ENCODE assay signal across 22 mouse cellular contexts in genomic region chr2:174400396-174400795, GRCm38 (mm10). TPM values are rescaled to one million over a fixed set of nuclear protein-coding genes. Genes with fewer than 3 reads are reported as not detected.
DNase-seq lines count a peak whose midpoint lies in the region; ATAC-seq and TF ChIP-seq lines count a peak whose summit lies in the region.
"Had no signal": no experiment of that assay in that cellular context is flagged by ENCODE, and none has a peak within 500 bp of the region (broad histone marks: within the 10 kb centered on the region; RNA-seq: fewer than 3 reads in every experiment).

No protein-coding gene starts in this region.

- H3K4me1 ChIP-seq in forebrain, postnatal 0 days (ENCODE audit: insufficient read depth) = no peaks in the 10 kb centered on the region
- no peaks in the 10 kb centered on the region for H3K4me1 ChIP-seq in forebrain, embryonic 16.5 days (replicated peaks; ENCODE audit: control insufficient read depth, insufficient read depth, low read length)
- H3K4me1 ChIP-seq in heart, embryonic 10.5 days = no peaks in the 10 kb centered on the region
- H3K4me1 ChIP-seq: forebrain, embryonic 10.5 days; forebrain, embryonic 13.5 days; hindbrain, embryonic 10.5 days; hindbrain, embryonic 13.5 days had no signal

- H3K36me3 ChIP-seq in forebrain, postnatal 0 days (ENCODE audit: insufficient read depth) = no peaks in the 10 kb centered on the region
- H3K36me3 ChIP-seq in forebrain, embryonic 16.5 days (ENCODE audit: control insufficient read depth, insufficient read depth) = no peaks in the 10 kb centered on the region
- no peaks in the 10 kb centered on the region for H3K36me3 ChIP-seq in heart, embryonic 10.5 days
- H3K36me3 ChIP-seq: forebrain, embryonic 10.5 days; hindbrain, embryonic 10.5 days; hindbrain, embryonic 13.5 days had no signal

- H3K27ac ChIP-seq in forebrain, postnatal 0 days (ENCODE audit: low read depth, low read length) = no peak overlapping the region
- no peak overlapping the region for H3K27ac ChIP-seq in forebrain, embryonic 16.5 days (ENCODE audit: low read length)
- no peak overlapping the region for H3K27ac ChIP-seq in heart, embryonic 10.5 days
- H3K27ac ChIP-seq: forebrain, embryonic 10.5 days; forebrain, embryonic 13.5 days; hindbrain, embryonic 10.5 days; hindbrain, embryonic 13.5 days had no signal

- 69% methylated on average over 4 of the region's 4 CpGs for WGBS in forebrain, postnatal 0 days
- 81% methylated on average over 4 of the region's 4 CpGs for WGBS in forebrain, embryonic 16.5 days
- 71% methylated on average over 4 of the region's 4 CpGs for WGBS in heart, embryonic 10.5 days

- H3K9me3 ChIP-seq in forebrain, postnatal 0 days (ENCODE audit: low read length) = no peaks in the 10 kb centered on the region
- no peaks in the 10 kb centered on the region for H3K9me3 ChIP-seq in forebrain, embryonic 16.5 days (ENCODE audit: control insufficient read depth, low read length)
- H3K9me3 ChIP-seq in heart, embryonic 10.5 days = no peaks in the 10 kb centered on the region
- H3K9me3 ChIP-seq: forebrain, embryonic 10.5 days; forebrain, embryonic 13.5 days; hindbrain, embryonic 10.5 days; hindbrain, embryonic 13.5 days had no signal

- H3K27me3 ChIP-seq in forebrain, postnatal 0 days (ENCODE audit: insufficient read depth, low read length) = no peaks in the 10 kb centered on the region
- no peaks in the 10 kb centered on the region for H3K27me3 ChIP-seq in forebrain, embryonic 16.5 days (replicated peaks; ENCODE audit: control insufficient read depth, insufficient read depth, low read length)
- no peaks in the 10 kb centered on the region for H3K27me3 ChIP-seq in heart, embryonic 10.5 days (ENCODE audit: insufficient read depth, poor library complexity, severe bottlenecking)
- H3K27me3 ChIP-seq: forebrain, embryonic 13.5 days; hindbrain, embryonic 13.5 days had no signal

- no peak overlapping the region for H3K4me3 ChIP-seq in forebrain, postnatal 0 days (ENCODE audit: low read depth, low read length)
- H3K4me3 ChIP-seq in forebrain, embryonic 16.5 days (replicated peaks; ENCODE audit: low read length) = no peak overlapping the region
- no peak overlapping the region for H3K4me3 ChIP-seq in heart, embryonic 10.5 days
- H3K4me3 ChIP-seq: forebrain, embryonic 10.5 days; forebrain, embryonic 13.5 days; hindbrain, embryonic 10.5 days; hindbrain, embryonic 13.5 days had no signal

- peak; percentile 51 for ATAC-seq in forebrain, postnatal 0 days
- no peak for ATAC-seq in forebrain, embryonic 16.5 days
- ATAC-seq: activated CD4-positive, CD25-positive, alpha-beta regulatory T cell, adult 4 months; forebrain, embryonic 13.5 days; hindbrain, embryonic 16.5 days had no signal

- no peak overlapping the region for H3K4me2 ChIP-seq in forebrain, postnatal 0 days (ENCODE audit: low read depth)
- no peak overlapping the region for H3K4me2 ChIP-seq in forebrain, embryonic 16.5 days (ENCODE audit: low read length)
- H3K4me2 ChIP-seq: forebrain, embryonic 13.5 days; heart, embryonic 11.5 days; hindbrain, embryonic 13.5 days had no signal

- no peak for TF ChIP-seq CTCF in forebrain, postnatal 0 days (IDR thresholded peaks at IDR 0.05; ENCODE audit: low read depth)

- no peak overlapping the region for H3K9ac ChIP-seq in forebrain, postnatal 0 days
- no peak overlapping the region for H3K9ac ChIP-seq in forebrain, embryonic 16.5 days (replicated peaks; ENCODE audit: low read depth, low read length)
- H3K9ac ChIP-seq: forebrain, embryonic 13.5 days; hindbrain, embryonic 13.5 days had no signal

- no peak for DNase-seq in forebrain, postnatal 0 days
- DNase-seq in heart, embryonic 10.5 days (ENCODE audit: low spot score) = peak; percentile 65
- no peak for DNase-seq in heart, adult 18-20 months
- peak; percentile 12 for DNase-seq in lung, postnatal 36 days
- DNase-seq in lung, postnatal 14 days = no peak
- no peak for DNase-seq in kidney, postnatal 14 days
- DNase-seq: adrenal gland, adult 8-10 months; adrenal gland, postnatal 25 days; cerebellum, adult 18-20 months; cerebellum, adult 9-10 months; cerebellum, postnatal 14 days; gastrocnemius, postnatal 25 days; heart, postnatal 36 days had no signal

RNA-seq across cellular contexts. Expression of gene Nelfcd, which starts 15.2 kb away (rescaled TPM):
- total RNA-seq in forebrain, postnatal 0 days (2014; rRNA removed) = 45.6 and 65.6 TPM in 2 replicates
- polyA plus RNA-seq in forebrain, postnatal 0 days (2015; fragmentation: Nextera tagmentation; extraction: Ambion mirVana) = 75.7 and 90.7 TPM in 2 replicates
- 106 and 109 TPM in 2 replicates for polyA plus RNA-seq in forebrain, embryonic 16.5 days (2015; fragmentation: Nextera tagmentation; extraction: Ambion mirVana)
- 124 and 133 TPM in 2 replicates for polyA plus RNA-seq in heart, embryonic 10.5 days (2016; fragmentation: Nextera tagmentation; extraction: Ambion mirVana)
- total RNA-seq in heart, adult 18-20 months (2021) = 10 to 100 TPM; 27.9 to 29.7 TPM

RNA-seq across cellular contexts. Expression of gene Ctsz, which starts 38.4 kb away (rescaled TPM):
- total RNA-seq in forebrain, postnatal 0 days (2014; rRNA removed) = 53.9 and 59.9 TPM in 2 replicates
- polyA plus RNA-seq in forebrain, postnatal 0 days (2015; fragmentation: Nextera tagmentation; extraction: Ambion mirVana) = 72.3 and 74.7 TPM in 2 replicates
- polyA plus RNA-seq in forebrain, embryonic 16.5 days (2015; fragmentation: Nextera tagmentation; extraction: Ambion mirVana) = 81.2 and 84.9 TPM in 2 replicates
- 124 and 133 TPM in 2 replicates for polyA plus RNA-seq in heart, embryonic 10.5 days (2016; fragmentation: Nextera tagmentation; extraction: Ambion mirVana)
- 10 to 100 TPM; 30.0 to 40.1 TPM for total RNA-seq in heart, adult 18-20 months (2021)

RNA-seq across cellular contexts. Expression of gene Tubb1, which starts 50.1 kb away (rescaled TPM):
- 0.38 TPM in 1 of 2 replicates, not detected in the other for total RNA-seq in forebrain, postnatal 0 days (2014; rRNA removed)
- 0.11 TPM in 1 of 2 replicates, not detected in the other for polyA plus RNA-seq in forebrain, postnatal 0 days (2015; fragmentation: Nextera tagmentation; extraction: Ambion mirVana)
- polyA plus RNA-seq in forebrain, embryonic 16.5 days (2015; fragmentation: Nextera tagmentation; extraction: Ambion mirVana) = 0.24 and 0.63 TPM in 2 replicates
- polyA plus RNA-seq in heart, embryonic 10.5 days (2016; fragmentation: Nextera tagmentation; extraction: Ambion mirVana) = 7.6 and 12.0 TPM in 2 replicates
- total RNA-seq in heart, adult 18-20 months (2021) = 1 to 10 TPM; 3.5 to 4.5 TPM
- total RNA-seq: gastrocnemius, adult 8-10 months had no signal

RNA-seq across cellular contexts. Expression of gene Gm20721, which starts 53.9 kb away (rescaled TPM):
- total RNA-seq in forebrain, postnatal 0 days (2014; rRNA removed) = not detected in 2 replicates
- polyA plus RNA-seq in forebrain, postnatal 0 days (2015; fragmentation: Nextera tagmentation; extraction: Ambion mirVana) = 8.6 and 10.5 TPM in 2 replicates
- polyA plus RNA-seq in forebrain, embryonic 16.5 days (2015; fragmentation: Nextera tagmentation; extraction: Ambion mirVana) = 11.4 and 13.5 TPM in 2 replicates
- 7.1 and 20.6 TPM in 2 replicates for polyA plus RNA-seq in heart, embryonic 10.5 days (2016; fragmentation: Nextera tagmentation; extraction: Ambion mirVana)
- 1 to 10 TPM; 1.8 to 2.3 TPM for total RNA-seq in heart, adult 18-20 months (2021)

Comparison
In these comparisons a context has a peak if more than half of its experiments do, and no peak if none do; other contexts are left out.
1. DNase-seq: peak in heart, embryonic 10.5 days (single experiment) and lung, postnatal 36 days (single experiment); none in forebrain, postnatal 0 days (single experiment), heart, adult 18-20 months (0 of 2), lung, postnatal 14 days (single experiment) and kidney, postnatal 14 days (single experiment).